8 mouse cellular contexts compared by ENCODE assay signal in genomic region chr4:134356591-134357460, GRCm38 (mm10). TPM values are rescaled to one million over a fixed set of nuclear protein-coding genes. Genes with fewer than 3 reads are reported as not detected.
DNase-seq lines count a peak whose midpoint lies in the region; ATAC-seq and TF ChIP-seq lines count a peak whose summit lies in the region.

No protein-coding gene starts in this region.

- no peak overlapping the region for H3K27ac ChIP-seq in CH12.LX (ENCODE audit: insufficient read depth, low read depth)
- no peak overlapping the region for H3K27ac ChIP-seq in embryonic fibroblast, embryonic 13.5 days (ENCODE audit: insufficient read depth, low read length)
- peak overlapping the region; percentile 79 for H3K27ac ChIP-seq in heart, embryonic 13.5 days (replicated peaks)
- H3K27ac ChIP-seq in liver, postnatal 0 days (ENCODE audit: low read depth) = no peak overlapping the region
- H3K27ac ChIP-seq in neural tube, embryonic 13.5 days (replicated peaks) = no peak overlapping the region

- TF ChIP-seq RAD21 in CH12.LX (IDR thresholded peaks at IDR 0.05; ENCODE audit: low read depth, low read length) = peak; percentile 75

- peak; percentile 50 for DNase-seq in CH12.LX (ENCODE audit: extremely low read depth)
- peak; percentile 88 for DNase-seq in brain, embryonic 14.5 days (ENCODE audit: low read depth)
- peak; percentile 90 for DNase-seq in kidney, postnatal 10 days
- DNase-seq in liver, postnatal 0 days = peak; percentile 75
- peak; percentile 55 for DNase-seq in telencephalon, adult 2 months (ENCODE audit: low read depth, low spot score)

- no peaks in the 10 kb centered on the region for H3K9me3 ChIP-seq in CH12.LX (replicated peaks; ENCODE audit: low read length)
- H3K9me3 ChIP-seq in heart, embryonic 13.5 days = no peaks in the 10 kb centered on the region
- no peaks in the 10 kb centered on the region for H3K9me3 ChIP-seq in liver, postnatal 0 days (ENCODE audit: low read length)
- no peaks in the 10 kb centered on the region for H3K9me3 ChIP-seq in neural tube, embryonic 13.5 days

- no peaks in the 10 kb centered on the region for H3K27me3 ChIP-seq in CH12.LX (replicated peaks)
- peaks cover 15% of the 10 kb centered on the region for H3K27me3 ChIP-seq in heart, embryonic 13.5 days (replicated peaks)
- no peaks in the 10 kb centered on the region for H3K27me3 ChIP-seq in liver, postnatal 0 days (ENCODE audit: insufficient read depth, low read length)
- peaks cover 7% of the 10 kb centered on the region; the same call in 1 of the 2 replicates for H3K27me3 ChIP-seq in neural tube, embryonic 13.5 days

- H3K36me3 ChIP-seq in CH12.LX (replicated peaks in 1 of 2; ENCODE audit: control insufficient read depth in 1 of 2, insufficient read depth in 1 of 2, low read length in 1 of 2) = peaks cover 0 to 17% of the 10 kb centered on the region in 2 experiments
- no peaks in the 10 kb centered on the region for H3K36me3 ChIP-seq in heart, embryonic 13.5 days
- no peaks in the 10 kb centered on the region for H3K36me3 ChIP-seq in liver, postnatal 0 days (replicated peaks; ENCODE audit: insufficient read depth, low read length)
- no peaks in the 10 kb centered on the region for H3K36me3 ChIP-seq in neural tube, embryonic 13.5 days

- dilution Hi-C loops in CH12.LX (cut with MboI; ENCODE audit: extremely low pct_ligation_motif_present, extremely low pct_unique_long_range_greater_than_20kb, low sequenced_read_pairs) = no loop called here

- TF ChIP-seq CTCF in CH12.LX (conservative IDR thresholded peaks at IDR 0.05 in 1 of 2, IDR thresholded peaks at IDR 0.05 in 1 of 2; ENCODE audit: low read depth in 2 of 2, low read length in 2 of 2) = peak; percentile 79 to 92
- TF ChIP-seq CTCF in brain, embryonic 14.5 days (IDR thresholded peaks at IDR 0.05; ENCODE audit: borderline replicate concordance, extremely low read depth, insufficient read depth, insufficient read length) = peak; percentile 91
- TF ChIP-seq CTCF in embryonic fibroblast, embryonic 13.5 days (IDR thresholded peaks at IDR 0.05; ENCODE audit: borderline replicate concordance, insufficient read depth, low read length) = peak; percentile 68; the same call in 1 of the 2 replicates
- TF ChIP-seq CTCF in liver, postnatal 0 days (IDR thresholded peaks at IDR 0.05; ENCODE audit: low read depth) = peak; percentile 97

- H3K9ac ChIP-seq in CH12.LX (ENCODE audit: insufficient read depth, low read depth) = no peak overlapping the region
- H3K9ac ChIP-seq in heart, embryonic 13.5 days = peak overlapping the region; percentile 58; the same call in 1 of the 2 replicates
- no peak overlapping the region for H3K9ac ChIP-seq in liver, postnatal 0 days (replicated peaks)
- H3K9ac ChIP-seq in neural tube, embryonic 13.5 days = peak overlapping the region; percentile 41; the same call in 1 of the 2 replicates

- in situ Hi-C loops in CH12.LX (cut with MboI; ENCODE audit: low pct_ligation_motif_present, low pct_unique_long_range_greater_than_20kb, low sequenced_read_pairs) = no loop called here

- 20% methylated on average over 22 of the region's 22 CpGs for WGBS in heart, embryonic 13.5 days
- 16% methylated on average over 22 of the region's 22 CpGs for WGBS in liver, postnatal 0 days (ENCODE audit: insufficient replicate concordance)
- 18% methylated on average over 22 of the region's 22 CpGs for WGBS in neural tube, embryonic 13.5 days

- no peak for ATAC-seq in heart, embryonic 13.5 days (ENCODE audit: extremely low read depth, insufficient number of reproducible peaks, low FRiP score, low TSS enrichment)
- ATAC-seq in liver, postnatal 0 days = peak; percentile 73
- 0 out of 2 replicates have a peak, but pooled peaks have one; percentile 44 for ATAC-seq in neural tube, embryonic 13.5 days (ENCODE audit: low read depth)

- TF ChIP-seq POLR2A in CH12.LX (IDR thresholded peaks at IDR 0.05; ENCODE audit: low read depth, low read length) = no peak
- no peak for TF ChIP-seq POLR2A in brain, embryonic 14.5 days (IDR thresholded peaks at IDR 0.05; ENCODE audit: borderline replicate concordance, extremely low read depth, insufficient read depth, insufficient read length, poor library complexity, severe bottlenecking)
- TF ChIP-seq POLR2A in embryonic fibroblast, embryonic 13.5 days (IDR thresholded peaks at IDR 0.05; ENCODE audit: low read depth, low read length) = no peak

- no peak overlapping the region for H3K4me2 ChIP-seq in CH12.LX (ENCODE audit: insufficient read depth, low read depth, poor library complexity, severe bottlenecking)
- peak overlapping the region; percentile 51 for H3K4me2 ChIP-seq in heart, embryonic 13.5 days
- peak overlapping the region; percentile 53; the same call in 1 of the 2 replicates for H3K4me2 ChIP-seq in liver, postnatal 0 days (ENCODE audit: low read depth, low read length)
- peak overlapping the region; percentile 49 for H3K4me2 ChIP-seq in neural tube, embryonic 13.5 days

- peaks cover 23 to 50% of the 10 kb centered on the region in 2 experiments for H3K4me1 ChIP-seq in CH12.LX (ENCODE audit: control insufficient read depth in 1 of 2, insufficient read depth in 2 of 2)
- no peaks in the 10 kb centered on the region for H3K4me1 ChIP-seq in embryonic fibroblast, embryonic 13.5 days (ENCODE audit: control insufficient read depth, insufficient read depth, low read length)
- peaks cover 64% of the 10 kb centered on the region for H3K4me1 ChIP-seq in heart, embryonic 13.5 days
- H3K4me1 ChIP-seq in liver, postnatal 0 days (ENCODE audit: insufficient read depth) = peaks cover 4% of the 10 kb centered on the region; the same call in 1 of the 2 replicates
- H3K4me1 ChIP-seq in neural tube, embryonic 13.5 days (replicated peaks) = peaks cover 18% of the 10 kb centered on the region

- no peaks in the 10 kb centered on the region for H3K79me2 ChIP-seq in CH12.LX (replicated peaks; ENCODE audit: control insufficient read depth, extremely low read depth, insufficient read depth, poor library complexity, severe bottlenecking)

- H3K4me3 ChIP-seq in CH12.LX (replicated peaks in 1 of 3; ENCODE audit: low read depth in 2 of 3, low read length in 2 of 3, poor library complexity in 1 of 3) = no peak overlapping the region
- H3K4me3 ChIP-seq in embryonic fibroblast, embryonic 13.5 days (ENCODE audit: insufficient read depth, low read length) = no peak overlapping the region
- 0 out of 2 replicates have a peak overlapping the region, but pooled peaks have one; percentile 17 for H3K4me3 ChIP-seq in heart, embryonic 13.5 days
- no peak overlapping the region for H3K4me3 ChIP-seq in liver, postnatal 0 days (ENCODE audit: low read depth, low read length)
- peak overlapping the region; percentile 5 for H3K4me3 ChIP-seq in neural tube, embryonic 13.5 days

- no peak for TF ChIP-seq EP300 in CH12.LX (IDR thresholded peaks at IDR 0.05; ENCODE audit: low read length)
- no peak for TF ChIP-seq EP300 in liver, postnatal 0 days (IDR thresholded peaks at IDR 0.05; ENCODE audit: low read depth)

TF ChIP-seq in CH12.LX, 34 proteins besides CTCF, POLR2A, EP300 and RAD21:
- TF ChIP-seq SMC3 (IDR thresholded peaks at IDR 0.05; ENCODE audit: low read depth, low read length) = peak; percentile 75
- no peak for TF ChIP-seq POLR2AphosphoS2 (IDR thresholded peaks at IDR 0.05; ENCODE audit: low read depth, low read length)

RNA-seq across cellular contexts. Expression of gene Slc30a2, which starts 13.8 kb away (rescaled TPM):
- 8.9 and 9.7 TPM in 2 replicates for total RNA-seq in CH12.LX (2012; rRNA removed)
- 4.5 and 5.1 TPM in 2 replicates for total RNA-seq in CH12.LX (2014; rRNA removed)
- polyA plus RNA-seq in CH12.LX (2012; ENCODE audit: insufficient read length, low read depth) = 22.4 and 23.6 TPM in 2 replicates
- polyA plus RNA-seq in brain, embryonic 14.5 days (2012; rRNA removed) = 0.05 TPM in 1 of 2 replicates, not detected in the other
- polyA plus RNA-seq in embryonic fibroblast, embryonic 13.5 days (2011; ENCODE audit: insufficient read length, low read depth, missing spikeins) = not detected in 2 replicates
- polyA plus RNA-seq in heart, embryonic 13.5 days (2015; fragmentation: Nextera tagmentation; extraction: Ambion mirVana) = 0.11 and 0.19 TPM in 2 replicates
- not detected in 2 replicates for polyA plus RNA-seq in liver, postnatal 0 days (2015; fragmentation: Nextera tagmentation; extraction: Ambion mirVana)
- polyA plus RNA-seq in neural tube, embryonic 13.5 days (2015; fragmentation: Nextera tagmentation; extraction: Ambion mirVana) = 0.15 and 0.22 TPM in 2 replicates

RNA-seq across cellular contexts. Expression of gene Extl1, which starts 26.8 kb away (rescaled TPM):
- total RNA-seq in CH12.LX (2012; rRNA removed) (1.0 and 4.5 TPM in 2 replicates), CH12.LX (2014; rRNA removed) (0.36 and 0.54 TPM in 2 replicates)
- polyA plus RNA-seq in CH12.LX (2012; ENCODE audit: insufficient read length, low read depth) = 1.6 TPM in 2 replicates
- 0.32 and 0.40 TPM in 2 replicates for polyA plus RNA-seq in brain, embryonic 14.5 days (2012; rRNA removed)
- 0.58 TPM in 2 replicates for polyA plus RNA-seq in embryonic fibroblast, embryonic 13.5 days (2011; ENCODE audit: insufficient read length, low read depth, missing spikeins)
- polyA plus RNA-seq in heart, embryonic 13.5 days (2015; fragmentation: Nextera tagmentation; extraction: Ambion mirVana) = 2.7 and 3.3 TPM in 2 replicates
- 0.20 and 0.33 TPM in 2 replicates for polyA plus RNA-seq in liver, postnatal 0 days (2015; fragmentation: Nextera tagmentation; extraction: Ambion mirVana)
- polyA plus RNA-seq in neural tube, embryonic 13.5 days (2015; fragmentation: Nextera tagmentation; extraction: Ambion mirVana) = 0.66 and 0.73 TPM in 2 replicates

RNA-seq across cellular contexts. Expression of gene Pafah2, which starts 39.3 kb away (rescaled TPM):
- total RNA-seq in CH12.LX (2012; rRNA removed) = 10.5 and 10.7 TPM in 2 replicates
- total RNA-seq in CH12.LX (2014; rRNA removed) = 8.9 and 10.6 TPM in 2 replicates
- polyA plus RNA-seq in CH12.LX (2012; ENCODE audit: insufficient read length, low read depth) = 9.1 and 10.4 TPM in 2 replicates
- polyA plus RNA-seq in brain, embryonic 14.5 days (2012; rRNA removed) = 14.0 and 14.6 TPM in 2 replicates
- polyA plus RNA-seq in embryonic fibroblast, embryonic 13.5 days (2011; ENCODE audit: insufficient read length, low read depth, missing spikeins) = 15.9 and 20.7 TPM in 2 replicates
- polyA plus RNA-seq in heart, embryonic 13.5 days (2015; fragmentation: Nextera tagmentation; extraction: Ambion mirVana) = 9.0 and 9.9 TPM in 2 replicates
- polyA plus RNA-seq in liver, postnatal 0 days (2015; fragmentation: Nextera tagmentation; extraction: Ambion mirVana) = 13.5 and 14.3 TPM in 2 replicates
- 7.4 and 8.0 TPM in 2 replicates for polyA plus RNA-seq in neural tube, embryonic 13.5 days (2015; fragmentation: Nextera tagmentation; extraction: Ambion mirVana)

RNA-seq across cellular contexts. Expression of gene Trim63, which starts 41.9 kb away (rescaled TPM):
- total RNA-seq in CH12.LX (2012; rRNA removed) (0.25 TPM in 1 of 2 replicates, not detected in the other), CH12.LX (2014; rRNA removed) (0.16 TPM in 1 of 2 replicates, not detected in the other)
- 0.38 and 0.49 TPM in 2 replicates for polyA plus RNA-seq in CH12.LX (2012; ENCODE audit: insufficient read length, low read depth)
- polyA plus RNA-seq in brain, embryonic 14.5 days (2012; rRNA removed) = 0.13 and 0.33 TPM in 2 replicates
- polyA plus RNA-seq in embryonic fibroblast, embryonic 13.5 days (2011; ENCODE audit: insufficient read length, low read depth, missing spikeins) = not detected in 2 replicates
- 108 and 136 TPM in 2 replicates for polyA plus RNA-seq in heart, embryonic 13.5 days (2015; fragmentation: Nextera tagmentation; extraction: Ambion mirVana)
- 0.34 and 0.69 TPM in 2 replicates for polyA plus RNA-seq in liver, postnatal 0 days (2015; fragmentation: Nextera tagmentation; extraction: Ambion mirVana)
- 0.88 and 1.6 TPM in 2 replicates for polyA plus RNA-seq in neural tube, embryonic 13.5 days (2015; fragmentation: Nextera tagmentation; extraction: Ambion mirVana)

Comparison
In these comparisons a context has a peak if more than half of its experiments do, and no peak if none do; other contexts are left out.
1. H3K4me3 ChIP-seq: peak in heart, embryonic 13.5 days (single experiment) and neural tube, embryonic 13.5 days (single experiment); none in CH12.LX (0 of 3), embryonic fibroblast, embryonic 13.5 days (single experiment) and liver, postnatal 0 days (single experiment).
2. H3K9ac ChIP-seq: peak in heart, embryonic 13.5 days (single experiment) and neural tube, embryonic 13.5 days (single experiment); none in CH12.LX (single experiment) and liver, postnatal 0 days (single experiment).
3. RNA of gene Slc30a2, which starts 13.8 kb away (polyA plus RNA-seq): 22.4 to 23.6 TPM in CH12.LX; 0.15 to 0.22 TPM in neural tube, embryonic 13.5 days, 0.11 to 0.19 TPM in heart, embryonic 13.5 days, 0.05 TPM in brain, embryonic 14.5 days, not detected in liver, postnatal 0 days and not detected in embryonic fibroblast, embryonic 13.5 days; every median in the first group is over 10 times any median in the second.
4. Peak in every context shown above with its lines, with median percentiles within 50 percentile points of each other: DNase-seq and CTCF ChIP-seq.